Mouse (Mus musculus) bone marrow macrophage, adult 2 months (primary cell): ENCODE data around the gene Uhmk1. TPM values are rescaled to one million over a fixed set of nuclear protein-coding genes. Genes with fewer than 3 reads are reported as not detected.

Source experiments
- H3K27ac ChIP-seq: 2 replicates; pipeline ENCODE4 v1.5.1; 2012; ENCODE audit warnings: low read depth, low read length; ENCODE audit not compliant: insufficient read depth
- H3K4me1 ChIP-seq: 2 replicates; pipeline ENCODE4 v1.6.1; 2012; ENCODE audit warnings: low read length; ENCODE audit not compliant: control insufficient read depth, insufficient read depth
- H3K4me3 ChIP-seq: 2 replicates; pipeline ENCODE4 v1.5.1; 2012; ENCODE audit warnings: mild to moderate bottlenecking, low read length, moderate library complexity; ENCODE audit not compliant: insufficient read depth
- CTCF ChIP-seq: IDR thresholded peaks from 2 replicates; pipeline ENCODE4 v1.5.1; 2012; ENCODE audit warnings: low read depth, mild to moderate bottlenecking, low read length, moderate library complexity
- POLR2A ChIP-seq: IDR thresholded peaks from 2 replicates; pipeline ENCODE4 v1.6.1; 2012; ENCODE audit warnings: mild to moderate bottlenecking, low read depth, low read length, borderline replicate concordance
- polyA plus RNA-seq: library from polyadenylated mRNA; stranded (reverse); fragments of >200 nt; gene quantifications from 2 replicates; pipeline ENCODE4 v1.2.4, GENCODE M21; 2012; ENCODE audit not compliant: missing spikeins, insufficient read depth, insufficient read length

Uhmk1 gene
- polyA plus RNA-seq, 1 experiment, result 52.3 TPM

DNA sequence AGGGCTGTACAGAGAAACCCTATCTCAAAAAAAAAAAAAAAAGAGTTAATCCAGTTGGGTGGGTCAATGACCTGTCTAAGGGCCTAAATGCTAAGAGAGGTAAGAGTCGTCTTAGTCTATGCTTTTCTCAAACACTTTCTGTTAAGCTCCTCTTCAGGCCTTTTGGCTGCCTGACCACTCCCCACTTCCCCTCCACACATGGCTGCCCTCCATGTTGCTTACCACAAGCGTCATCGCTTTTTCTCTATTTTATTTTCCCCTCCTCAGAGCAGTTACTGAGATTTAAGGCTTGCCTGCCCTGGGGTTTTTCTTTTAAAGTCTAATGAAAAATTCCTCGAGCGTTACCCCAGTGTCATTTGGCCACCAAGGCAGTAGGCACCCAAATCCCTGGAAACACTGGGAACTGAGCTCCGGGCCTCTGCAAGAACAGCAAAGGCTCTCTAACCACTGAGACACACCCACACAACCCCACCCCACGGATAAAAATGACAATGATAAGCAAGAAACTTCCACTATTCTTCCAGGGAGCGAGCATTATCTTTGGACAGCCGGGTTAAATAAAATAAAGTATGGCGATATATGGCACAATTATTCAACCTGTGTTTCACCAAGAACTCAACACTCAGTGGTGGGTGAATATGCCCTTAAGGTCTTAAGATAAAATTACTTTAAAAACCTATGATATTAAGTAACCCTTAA lies 1.9 kb downstream of the Uhmk1 start:
- TF ChIP-seq CTCF (no peak), POLR2A (no peak)
- no peak overlapping the region for H3K27ac ChIP-seq
- peaks cover 7% of the 10 kb centered on the region for H3K4me1 ChIP-seq
- no peak overlapping the region for H3K4me3 ChIP-seq

DNA sequence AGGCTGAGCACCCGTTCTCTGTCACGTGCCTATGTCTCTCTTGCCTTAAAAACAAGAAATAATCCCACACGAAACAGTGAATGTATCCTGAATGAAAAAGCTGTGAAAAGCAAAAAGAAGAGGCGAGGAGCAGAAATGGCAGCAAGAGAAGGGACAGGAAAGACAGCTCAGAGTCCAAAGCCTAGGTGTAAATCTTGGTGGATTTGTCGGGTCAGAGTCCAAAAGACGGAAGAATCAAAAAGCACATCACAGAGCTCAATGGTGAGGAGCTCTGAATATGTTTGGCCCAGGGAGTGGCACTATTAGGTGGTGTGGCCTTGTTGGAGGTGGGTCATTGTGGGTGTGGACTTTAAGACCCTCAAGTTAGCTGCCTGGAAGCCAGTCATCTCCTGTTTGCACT lies 8.8 kb downstream of the Uhmk1 start:
- H3K4me3 ChIP-seq, result no peak overlapping the region

DNA sequence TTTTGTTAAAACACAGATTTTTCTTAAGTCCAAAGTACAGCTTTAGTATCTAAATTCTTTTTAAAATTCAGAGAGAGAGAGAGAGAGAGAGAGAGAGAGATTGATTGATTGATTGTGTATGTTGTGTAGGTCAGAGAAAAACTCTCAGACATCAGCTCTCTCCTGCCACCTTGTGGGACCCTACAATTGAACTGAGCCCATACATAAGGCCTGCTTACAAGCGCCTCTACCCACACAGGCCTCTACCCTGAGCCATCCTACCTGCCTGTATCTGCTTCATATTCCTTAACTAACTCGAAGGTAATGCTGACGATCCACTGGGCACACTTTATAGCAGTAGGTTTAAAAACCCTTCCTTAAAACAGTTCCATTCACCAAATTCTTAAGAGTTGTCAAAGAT lies 14.8 kb downstream of the Uhmk1 start:
- TF ChIP-seq POLR2A (no peak), CTCF (no peak)

More for the DNA sequence above, 8.8 kb downstream of the Uhmk1 start:
- Histone ChIP-seq H3K27ac (no peak overlapping the region), H3K4me1 (peaks cover 4% of the 10 kb centered on the region)
- no peak for TF ChIP-seq POLR2A
- no peak for TF ChIP-seq CTCF

DNA sequence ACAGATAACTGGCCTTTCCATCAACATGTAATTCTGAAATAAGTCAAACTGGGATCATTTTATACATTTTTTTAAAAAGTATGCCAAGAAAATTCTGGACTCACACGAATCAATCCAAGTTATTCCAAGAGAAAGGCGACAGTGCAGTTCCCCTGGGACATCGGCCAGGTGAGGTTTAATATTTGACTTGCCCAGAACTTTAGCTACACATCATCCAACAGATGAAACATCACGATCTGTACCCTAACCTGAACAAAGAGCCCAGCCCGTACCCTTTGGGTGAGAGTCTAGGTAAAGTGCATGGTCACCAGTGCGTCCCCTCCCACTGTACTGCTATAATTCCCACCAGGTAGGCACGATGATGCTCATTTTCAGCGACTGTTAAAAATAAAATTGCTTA lies 19.0 kb downstream of the Uhmk1 start:
- H3K4me3 ChIP-seq, result no peak overlapping the region
- TF ChIP-seq POLR2A (no peak), CTCF (no peak)
- H3K27ac ChIP-seq, result no peak overlapping the region
- no peaks in the 10 kb centered on the region for H3K4me1 ChIP-seq

More for the DNA sequence above, 14.8 kb downstream of the Uhmk1 start:
- H3K27ac ChIP-seq, result no peak overlapping the region
- H3K4me1 ChIP-seq, result peaks cover 3% of the 10 kb centered on the region
- no peak overlapping the region for H3K4me3 ChIP-seq

DNA sequence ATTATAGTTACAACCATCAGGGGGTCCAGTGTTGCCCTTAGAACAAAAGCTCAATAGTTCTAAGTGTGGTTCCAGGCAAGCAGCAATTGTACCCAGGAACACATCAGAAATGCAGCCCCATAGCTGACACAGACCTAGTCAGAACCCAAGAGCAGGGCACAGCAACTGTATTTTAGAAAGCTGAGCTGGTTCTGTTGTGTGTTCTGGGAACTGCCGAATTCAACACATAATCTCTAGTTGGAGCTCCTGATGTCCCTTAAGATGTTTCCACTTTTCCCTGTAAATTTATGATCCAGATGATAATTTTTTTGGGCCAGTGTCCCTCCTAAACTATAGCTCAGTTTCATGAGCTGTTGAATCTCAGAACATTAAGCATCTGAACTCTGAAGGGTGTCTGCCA lies 23.3 kb downstream of the Uhmk1 start:
- Histone ChIP-seq H3K4me1 (no peaks in the 10 kb centered on the region), H3K27ac (no peak overlapping the region), H3K4me3 (no peak overlapping the region)
- no peak for TF ChIP-seq POLR2A
- no peak for TF ChIP-seq CTCF

DNA sequence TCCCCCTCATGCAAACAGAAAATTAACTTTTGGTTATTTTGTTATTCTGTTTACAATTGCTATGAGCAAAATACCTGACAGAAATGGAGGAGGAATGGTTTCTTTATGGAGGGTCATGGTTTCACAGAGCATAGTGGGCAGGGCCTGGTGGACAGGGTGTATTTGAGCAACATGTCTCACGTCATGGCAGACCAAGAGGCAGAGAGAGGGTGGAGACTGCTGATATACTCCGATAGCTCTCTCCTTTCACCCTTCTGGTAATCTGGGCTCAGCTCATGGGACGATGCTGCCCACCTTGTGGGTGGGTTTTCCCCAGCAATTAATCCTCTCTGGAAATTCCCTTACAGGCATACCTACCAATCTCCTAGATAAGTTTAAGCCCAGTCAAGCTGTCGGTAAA lies 25.0 kb downstream of the Uhmk1 start:
- Histone ChIP-seq H3K4me3 (no peak overlapping the region), H3K27ac (no peak overlapping the region), H3K4me1 (no peaks in the 10 kb centered on the region)
- no peak for TF ChIP-seq CTCF
- TF ChIP-seq POLR2A, result no peak

DNA sequence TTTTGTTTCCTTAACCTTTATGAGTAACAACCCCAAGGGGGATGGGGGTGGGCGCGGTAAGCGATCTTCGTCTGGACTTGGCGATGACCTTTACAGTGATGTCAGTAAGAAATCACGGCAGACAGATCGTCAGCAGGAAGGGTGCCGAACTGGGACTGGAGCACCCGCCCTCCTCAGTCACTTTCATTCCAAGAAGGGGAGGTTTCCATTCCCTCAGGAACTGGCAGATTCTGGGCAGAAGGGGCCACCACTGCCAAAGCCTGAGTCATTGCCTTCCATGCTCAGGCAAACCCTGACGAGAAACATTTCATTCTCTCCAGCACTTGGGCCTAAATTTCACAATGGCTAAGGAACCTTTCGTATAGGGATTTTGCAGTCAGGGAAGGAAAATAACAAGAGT lies 26.6 kb downstream of the Uhmk1 start:
- TF ChIP-seq CTCF (no peak), POLR2A (no peak)
- Histone ChIP-seq H3K4me3 (no peak overlapping the region), H3K27ac (no peak overlapping the region)

DNA sequence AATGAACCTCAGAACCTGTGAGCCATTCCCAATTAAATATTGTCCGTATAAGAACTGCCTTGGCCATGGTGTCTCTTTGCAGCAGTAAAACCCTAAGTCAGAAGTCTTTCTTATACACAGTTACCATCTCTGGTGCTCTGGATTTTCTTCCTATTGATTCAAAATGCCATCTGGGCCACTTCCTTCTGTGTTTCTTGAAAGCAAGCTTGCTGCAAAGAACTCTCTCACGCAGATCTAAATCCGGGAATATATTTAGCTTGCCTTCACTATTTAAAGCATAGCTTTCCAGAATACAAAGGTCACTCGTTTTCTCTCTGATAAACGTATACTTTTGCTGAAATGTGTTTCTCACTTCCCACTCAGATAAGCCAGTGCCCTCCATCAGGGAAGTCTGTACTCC lies 28.7 kb downstream of the Uhmk1 start:
- Histone ChIP-seq H3K4me1 (no peaks in the 10 kb centered on the region), H3K4me3 (no peak overlapping the region), H3K27ac (no peak overlapping the region)
- TF ChIP-seq POLR2A, result no peak
- TF ChIP-seq CTCF, result no peak

More for the DNA sequence above, 26.6 kb downstream of the Uhmk1 start:
- H3K4me1 ChIP-seq, result no peaks in the 10 kb centered on the region

DNA sequence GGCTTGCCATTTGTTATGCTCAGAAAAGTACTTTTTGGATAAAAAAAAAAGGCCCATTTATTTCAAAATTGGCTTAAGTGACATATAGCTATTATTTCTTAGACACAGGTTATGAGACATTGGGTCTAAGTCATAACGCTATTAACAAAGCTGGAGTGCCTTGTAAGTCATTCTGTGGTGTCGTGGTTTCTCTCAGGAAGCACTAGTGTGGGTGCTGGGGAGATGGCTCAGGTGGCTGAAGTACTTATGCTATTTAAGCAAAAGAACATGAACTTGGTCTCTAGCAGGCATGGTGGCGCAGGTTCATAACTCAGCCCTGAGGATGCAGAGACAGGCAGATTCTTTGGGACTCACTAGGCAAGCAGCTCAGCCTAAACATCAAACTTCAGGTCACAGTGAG lies 30.1 kb downstream of the Uhmk1 start:
- TF ChIP-seq POLR2A, result no peak
- TF ChIP-seq CTCF, result no peak
- Histone ChIP-seq H3K4me3 (no peak overlapping the region), H3K4me1 (no peaks in the 10 kb centered on the region), H3K27ac (no peak overlapping the region)

DNA sequence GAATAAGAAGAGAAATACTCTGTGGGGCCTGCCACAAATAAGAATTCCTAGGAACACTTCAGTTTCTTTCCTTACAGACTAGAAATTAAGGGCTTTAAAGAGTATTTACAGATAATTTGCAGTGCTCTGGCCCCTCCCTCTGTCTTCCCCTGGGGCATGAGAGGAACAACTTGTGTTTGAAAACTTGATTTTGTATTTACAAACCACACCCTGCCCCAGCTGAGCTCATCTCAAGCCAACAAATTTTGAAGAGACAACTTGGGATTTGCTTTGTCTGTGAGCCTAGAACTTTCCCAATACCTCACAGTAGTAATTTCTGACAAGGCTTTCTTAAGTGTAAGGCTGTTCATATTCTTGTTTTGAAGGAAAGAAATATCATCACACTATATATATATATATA lies 32.5 kb downstream of the Uhmk1 start:
- no peaks in the 10 kb centered on the region for H3K4me1 ChIP-seq
- H3K4me3 ChIP-seq, result no peak overlapping the region
- no peak overlapping the region for H3K27ac ChIP-seq
- TF ChIP-seq POLR2A (no peak), CTCF (no peak)
